Mouse (Mus musculus) midbrain, embryonic 11.5 days (tissue): ENCODE results near the gene Ubald2. TPM values are rescaled to one million over a fixed set of nuclear protein-coding genes. Genes with fewer than 3 reads are reported as not detected.

ENCODE experiments used
- ATAC-seq: fragments of 200-750 bp; cut with Nextera tagmentation; 2 replicates; pipeline ENCODE4 v1.8.0; 2017; ENCODE audit warnings: moderate TSS enrichment, moderate library complexity; ENCODE audit not compliant: low FRiP score
- DNase-seq: peaks from one replicate; pipeline ENCODE4 v3.0.0; 2015; ENCODE audit warnings: low spot score; ENCODE audit errors: missing footprints
- H3K27ac ChIP-seq: fragments of 300-500 bp; sonication (generic); 2 replicates; pipeline ENCODE4 v1.5.1; 2014; ENCODE audit warnings: low read depth, low read length
- H3K27me3 ChIP-seq: fragments of 300-500 bp; sonication (generic); 2 replicates; pipeline ENCODE4 v1.6.1; 2014; ENCODE audit warnings: mild to moderate bottlenecking, low read length, moderate library complexity, mixed read lengths; ENCODE audit not compliant: control insufficient read depth, insufficient read depth
- H3K36me3 ChIP-seq: fragments of 300-500 bp; sonication (generic); 2 replicates; pipeline ENCODE4 v1.6.1; 2014; ENCODE audit warnings: mild to moderate bottlenecking, low read length, moderate library complexity, mixed read lengths; ENCODE audit not compliant: control insufficient read depth, insufficient read depth
- H3K4me1 ChIP-seq: fragments of 300-500 bp; sonication (generic); 2 replicates; pipeline ENCODE4 v1.6.1; 2014; ENCODE audit warnings: low read length; ENCODE audit not compliant: control insufficient read depth, insufficient read depth
- H3K4me2 ChIP-seq: fragments of 300-500 bp; sonication (generic); 2 replicates; pipeline ENCODE4 v1.6.1; 2014; ENCODE audit warnings: mild to moderate bottlenecking, moderate library complexity
- H3K4me3 ChIP-seq: fragments of 300-500 bp; sonication (generic); 2 replicates; pipeline ENCODE4 v1.5.1; 2014; ENCODE audit warnings: low read depth, low read length
- H3K9ac ChIP-seq: fragments of 300-500 bp; sonication (generic); 2 replicates; pipeline ENCODE4 v1.6.1; 2014; ENCODE audit warnings: low read length
- H3K9me3 ChIP-seq: fragments of 300-500 bp; sonication (generic); 2 replicates; pipeline ENCODE4 v1.6.1; 2016; ENCODE audit warnings: low read length; ENCODE audit not compliant: control insufficient read depth
- WGBS: fragments of 180-500 bp; shearing (Covaris S2); extraction: QIAGEN DNeasy Blood & Tissue Kit; methylation state at CpG from one replicate; pipeline ENCODE4 v1.1.7; 2014; 5-methylcytosine and 5-hydroxymethylcytosine counted together
- polyA plus RNA-seq: library from polyadenylated mRNA; unstranded; fragments of >200 nt; fragmentation: Nextera tagmentation; extraction: Ambion mirVana; gene quantifications from 2 replicates; pipeline ENCODE4 v1.2.1, GENCODE M21; 2014

Gene Ubald2
- polyA plus RNA-seq: 72.3 and 83.0 TPM in 2 replicates

DNA sequence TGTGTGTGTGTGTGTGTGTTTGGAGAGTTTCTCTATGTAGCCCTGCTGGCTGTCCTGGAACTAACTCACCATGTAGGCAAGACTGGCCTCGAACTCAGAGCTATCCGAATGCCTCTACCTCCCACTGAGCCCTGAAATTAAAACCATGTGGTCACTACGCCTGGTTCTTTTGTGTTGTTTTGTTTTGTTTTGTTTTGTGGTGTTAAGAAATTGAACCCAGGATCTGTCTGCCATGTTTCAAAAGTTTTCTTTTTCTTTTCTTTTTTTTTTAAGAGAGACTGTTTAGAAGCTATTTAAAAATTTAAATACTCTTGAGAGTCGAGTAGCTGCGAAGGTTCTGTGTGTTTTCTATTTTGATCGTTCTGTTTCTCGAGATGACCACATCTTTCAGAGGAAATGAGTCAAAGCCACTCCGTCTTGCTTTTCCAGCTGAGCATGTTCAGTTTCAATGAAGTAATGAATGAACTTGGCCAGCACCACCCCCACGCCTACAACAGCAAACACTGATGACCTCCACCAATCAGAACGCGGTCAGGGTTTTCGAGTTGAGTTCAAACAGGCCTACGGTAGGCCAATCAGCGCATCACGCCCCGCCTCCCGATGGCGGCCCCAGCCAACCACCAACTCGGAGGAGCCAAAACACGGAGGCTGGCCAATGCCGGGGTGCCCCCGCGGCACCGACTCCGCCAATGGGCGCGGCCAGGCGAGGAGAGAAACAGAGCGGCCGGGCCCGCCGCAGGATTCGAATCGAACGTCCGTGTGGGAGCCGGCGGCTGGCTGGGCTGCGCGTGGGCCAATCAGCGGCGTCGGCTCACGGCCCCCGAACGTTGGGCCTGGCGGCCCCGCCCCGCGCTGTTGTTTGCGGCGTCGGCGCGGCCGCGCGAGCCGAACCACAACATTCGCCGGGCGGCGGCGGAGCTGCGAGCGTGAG is at the start of gene Ubald2:
Gene Ubald2 (plus strand): TSS at position 739 of the 931 bp plus-strand sequence.
- Histone ChIP-seq H3K4me3 (peak within 1 kb of the TSS; percentile 87), H3K4me2 (peak within 1 kb of the TSS; percentile 79), H3K4me1 (peaks cover 17% of the 10 kb centered on the region), H3K9ac (peak within 1 kb of the TSS; percentile 89), H3K9me3 (no peaks in the 10 kb centered on the region), H3K27me3 (no peaks in the 10 kb centered on the region), H3K36me3 (peaks cover 7% of the 10 kb centered on the region; the same call in 1 of the 2 replicates), H3K27ac (peak within 1 kb of the TSS; percentile 85)
- peak; percentile 99 for DNase-seq
- WGBS: 3% methylated on average over 66 of the region's 66 CpGs
- ATAC-seq: peak; percentile 97

DNA sequence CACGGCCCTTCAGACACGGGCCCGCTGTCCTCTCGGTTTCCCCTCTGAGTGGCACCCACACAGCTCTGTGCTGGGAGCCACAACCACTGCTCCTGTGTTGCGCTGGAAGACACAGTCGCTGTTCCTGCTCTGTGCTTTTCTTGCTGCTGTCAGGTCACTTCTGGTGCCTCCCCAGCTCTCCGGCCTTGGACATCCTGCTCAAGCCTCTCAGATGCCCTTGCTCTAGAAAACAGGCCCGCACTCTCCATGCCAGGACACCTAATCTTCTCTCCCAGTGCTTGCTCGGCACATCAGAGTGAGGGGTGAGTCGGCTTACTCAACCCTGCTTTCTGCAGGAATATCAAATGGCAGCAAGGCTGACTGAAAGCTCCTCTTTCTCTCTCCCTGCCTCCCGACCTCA is 49.7 kb upstream of the Ubald2 start:
- H3K36me3 ChIP-seq: no peaks in the 10 kb centered on the region
- H3K27ac ChIP-seq: no peak overlapping the region
- no peak overlapping the region for H3K9ac ChIP-seq
- no peak for ATAC-seq
- H3K4me2 ChIP-seq: no peak overlapping the region
- H3K4me1 ChIP-seq: peaks cover 12% of the 10 kb centered on the region
- no peaks in the 10 kb centered on the region for H3K27me3 ChIP-seq
- 87% methylated on average over 11 of the region's 11 CpGs for whole genome bisulfite sequencing
- no peak for DNase-seq
- no peak overlapping the region for H3K4me3 ChIP-seq
- H3K9me3 ChIP-seq: no peaks in the 10 kb centered on the region

DNA sequence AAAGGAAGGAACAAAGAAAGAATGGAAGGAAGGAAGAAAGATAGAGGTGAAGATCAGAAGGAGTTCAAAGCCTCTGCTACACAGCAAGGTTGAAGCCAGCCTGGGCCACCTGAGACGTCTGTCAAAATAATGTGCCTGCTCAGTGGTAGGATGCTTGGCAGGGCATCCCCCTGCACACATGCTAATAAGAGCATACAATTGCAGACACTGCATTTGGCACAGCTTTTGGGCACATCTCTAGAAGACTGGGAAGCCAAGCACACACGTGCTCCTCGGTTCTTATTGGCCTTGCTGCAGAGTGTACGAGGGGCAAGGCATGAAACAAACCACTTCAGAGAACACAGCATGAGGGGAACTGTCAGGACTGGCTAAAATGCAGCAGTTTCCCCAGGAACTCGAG is 47.9 kb upstream of the Ubald2 start:
- Histone ChIP-seq H3K4me1 (peaks cover 12% of the 10 kb centered on the region), H3K4me2 (no peak overlapping the region), H3K27ac (no peak overlapping the region), H3K36me3 (no peaks in the 10 kb centered on the region), H3K27me3 (no peaks in the 10 kb centered on the region), H3K9me3 (no peaks in the 10 kb centered on the region), H3K9ac (no peak overlapping the region), H3K4me3 (no peak overlapping the region)
- 57% methylated on average over 5 of the region's 5 CpGs for WGBS
- ATAC-seq (no peak), DNase-seq (no peak)

DNA sequence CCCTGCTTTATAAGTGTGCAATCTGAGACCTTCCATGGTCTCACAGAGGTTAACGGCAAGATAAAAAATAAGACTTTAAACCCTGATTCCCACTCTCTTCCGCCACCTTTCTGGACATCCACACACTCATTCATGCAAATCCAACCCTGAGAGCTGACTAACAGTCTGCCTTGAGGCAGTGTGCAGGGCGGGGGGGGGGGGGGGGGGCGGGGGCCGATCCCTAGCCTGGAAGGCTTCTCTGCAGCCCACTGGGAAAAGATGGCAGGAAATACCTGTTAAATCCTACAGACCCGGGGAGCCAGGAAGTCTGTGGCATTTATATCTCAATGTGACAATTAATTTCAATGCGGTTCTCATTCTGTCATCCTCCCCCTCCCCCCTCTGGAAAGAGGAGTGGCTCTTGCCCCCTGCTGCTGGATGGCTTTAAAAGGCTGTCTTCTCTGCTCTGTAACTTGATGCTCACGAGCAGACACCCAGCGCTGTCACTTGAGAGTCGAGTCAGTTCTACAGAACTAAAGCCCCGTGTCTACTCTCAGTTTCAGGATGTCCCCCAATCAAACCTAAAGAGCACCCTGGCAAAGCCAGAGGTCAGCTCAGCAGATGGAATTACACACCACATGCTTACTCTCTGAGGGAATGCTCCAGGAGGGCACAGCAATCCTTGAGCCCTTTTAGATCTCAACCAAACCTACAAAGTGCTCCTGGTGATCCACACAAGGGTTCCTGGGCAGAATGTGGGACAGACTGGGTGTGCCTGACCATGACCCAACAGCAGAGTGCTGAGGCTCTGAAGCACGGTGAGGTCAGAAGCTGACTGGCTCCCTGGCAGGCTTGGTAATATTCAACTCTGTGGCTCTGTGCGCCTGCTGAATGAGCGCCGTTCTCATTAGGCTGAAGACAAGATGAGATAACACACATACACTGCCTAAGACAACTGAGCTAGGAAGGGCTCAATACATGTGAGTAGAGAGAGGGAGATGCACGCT is 46.5 kb upstream of the Ubald2 start:
- Histone ChIP-seq H3K4me1 (peaks cover 12% of the 10 kb centered on the region), H3K36me3 (no peaks in the 10 kb centered on the region), H3K4me3 (no peak overlapping the region), H3K27ac (peak overlapping the region; percentile 22; the same call in 1 of the 2 replicates), H3K4me2 (peak overlapping the region; percentile 27), H3K9ac (no peak overlapping the region; the same call in 1 of the 2 replicates), H3K9me3 (no peaks in the 10 kb centered on the region), H3K27me3 (no peaks in the 10 kb centered on the region)
- WGBS: 25% methylated on average over 13 of the region's 16 CpGs
- DNase-seq (no peak), ATAC-seq (no peak)

DNA sequence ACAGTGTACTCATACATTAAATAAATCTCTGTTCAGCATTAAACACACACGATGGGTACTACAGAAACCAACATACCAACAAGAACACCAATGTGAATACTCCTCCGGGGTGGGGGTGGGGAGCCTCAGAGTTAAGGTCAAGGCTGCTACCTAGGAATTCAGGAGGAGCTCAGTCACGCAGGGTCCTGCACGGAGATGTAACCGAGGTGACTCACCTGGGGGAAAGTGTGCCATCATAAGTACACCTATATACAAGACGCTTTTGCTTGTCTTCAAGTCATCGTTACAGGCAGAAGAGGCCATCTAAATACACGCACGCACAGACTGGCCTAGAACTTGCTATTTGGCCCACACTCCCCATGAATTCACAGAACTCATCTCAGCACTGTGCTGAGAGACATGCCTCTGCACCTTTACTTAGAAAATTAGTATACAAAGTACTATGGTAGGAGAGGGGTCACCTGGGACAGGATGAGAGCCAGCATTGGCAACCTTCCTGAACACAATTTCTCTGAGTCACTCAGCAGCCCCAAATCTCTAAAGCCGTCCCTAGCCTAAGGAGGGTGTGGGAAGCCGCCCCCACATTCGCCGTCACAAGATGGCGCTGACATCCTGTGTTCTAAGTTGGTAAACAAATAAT is 44.9 kb upstream of the Ubald2 start:
- Histone ChIP-seq H3K36me3 (no peaks in the 10 kb centered on the region), H3K4me3 (no peak overlapping the region), H3K9ac (no peak overlapping the region), H3K4me1 (peaks cover 12% of the 10 kb centered on the region), H3K27me3 (no peaks in the 10 kb centered on the region), H3K27ac (no peak overlapping the region), H3K9me3 (no peaks in the 10 kb centered on the region), H3K4me2 (no peak overlapping the region)
- ATAC-seq (no peak), DNase-seq (no peak)
- WGBS: 68% methylated on average over 14 of the region's 14 CpGs

DNA sequence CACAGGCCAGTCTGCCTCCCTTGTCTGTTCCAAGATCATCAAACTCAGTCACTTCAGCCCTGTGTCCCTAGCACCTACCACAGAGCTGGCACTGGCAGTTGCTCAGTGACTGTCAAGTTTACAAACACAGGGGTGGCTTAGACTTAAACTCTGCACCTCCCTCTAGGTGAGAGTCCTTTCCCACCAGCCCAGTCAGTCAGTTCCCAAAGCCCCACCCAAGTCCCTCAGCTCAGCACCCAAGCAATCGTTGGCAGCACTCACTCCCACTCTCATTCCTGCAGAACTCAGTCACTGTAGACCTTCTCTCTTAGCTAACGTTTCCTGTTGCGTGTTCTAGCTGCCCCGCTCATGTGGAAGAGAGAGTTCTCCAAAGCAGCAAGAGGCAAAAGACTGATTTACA is 39.1 kb upstream of the Ubald2 start:
- Histone ChIP-seq H3K4me1 (no peaks in the 10 kb centered on the region), H3K9me3 (no peaks in the 10 kb centered on the region), H3K4me3 (no peak overlapping the region), H3K4me2 (no peak overlapping the region), H3K36me3 (no peaks in the 10 kb centered on the region), H3K9ac (no peak overlapping the region), H3K27me3 (no peaks in the 10 kb centered on the region), H3K27ac (no peak overlapping the region)
- DNase-seq (peak; percentile 31), ATAC-seq (no peak)
- WGBS: 90% methylated on average over 4 of the region's 4 CpGs

DNA sequence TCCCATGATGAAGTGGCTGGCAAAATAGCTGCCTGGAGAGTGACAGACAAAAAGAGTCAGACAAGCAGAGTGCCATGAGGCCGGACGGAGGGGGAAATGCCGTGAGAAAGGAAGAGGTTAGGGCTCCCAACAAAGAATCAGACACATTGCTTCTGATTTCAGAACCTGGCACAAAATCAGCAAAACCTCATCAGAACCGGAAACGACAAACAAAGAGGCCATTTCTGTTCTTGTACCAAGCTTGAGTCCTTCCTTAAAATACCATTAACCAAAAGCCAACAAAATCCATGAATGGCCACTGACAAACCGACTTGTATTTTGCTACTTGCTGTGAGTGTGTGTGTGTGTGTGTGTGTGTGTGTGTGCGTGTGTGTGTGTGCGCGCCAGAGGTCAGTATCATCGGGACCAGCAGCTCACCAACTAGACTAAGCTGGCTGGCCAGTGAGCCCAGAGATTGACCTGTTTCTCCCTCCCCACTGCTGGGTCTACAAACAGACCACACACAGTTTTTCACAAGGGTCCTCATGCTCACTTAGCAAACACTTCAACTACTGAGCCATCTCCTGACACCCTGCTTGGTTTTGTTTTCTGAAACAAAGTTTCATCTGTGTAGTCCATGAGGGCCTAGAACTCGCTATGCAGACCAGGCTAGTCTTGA is 37.5 kb upstream of the Ubald2 start:
- Histone ChIP-seq H3K9me3 (no peaks in the 10 kb centered on the region), H3K9ac (no peak overlapping the region), H3K4me2 (no peak overlapping the region), H3K27ac (no peak overlapping the region), H3K36me3 (no peaks in the 10 kb centered on the region), H3K4me1 (no peaks in the 10 kb centered on the region), H3K4me3 (no peak overlapping the region), H3K27me3 (no peaks in the 10 kb centered on the region)
- ATAC-seq (no peak), DNase-seq (peak; percentile 51)
- 89% methylated on average over 11 of the region's 11 CpGs for WGBS

DNA sequence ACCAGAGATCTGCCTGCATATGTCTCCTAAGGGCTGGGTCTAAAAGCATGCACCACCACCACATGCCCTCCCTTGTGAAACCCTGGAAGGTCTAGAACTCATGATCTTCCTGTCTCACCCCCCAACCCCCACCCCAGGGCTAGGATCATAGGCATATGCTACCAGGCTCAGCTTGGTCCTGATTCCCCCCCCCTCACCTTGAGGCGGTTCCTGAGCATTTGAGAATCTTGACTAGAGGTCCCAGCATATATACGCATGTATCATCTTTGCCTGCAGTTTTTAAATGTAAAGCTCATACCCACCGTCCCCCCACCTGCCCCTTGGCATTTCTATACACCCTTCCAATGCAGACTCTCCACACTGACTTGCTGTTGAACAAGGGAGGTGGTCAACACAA is 37.0 kb upstream of the Ubald2 start:
- Histone ChIP-seq H3K4me2 (no peak overlapping the region), H3K4me1 (no peaks in the 10 kb centered on the region), H3K36me3 (no peaks in the 10 kb centered on the region), H3K4me3 (no peak overlapping the region), H3K9ac (no peak overlapping the region), H3K9me3 (no peaks in the 10 kb centered on the region), H3K27ac (no peak overlapping the region), H3K27me3 (no peaks in the 10 kb centered on the region)
- WGBS: 95% methylated on average over 3 of the region's 3 CpGs
- ATAC-seq: no peak
- peak; percentile 66 for DNase-seq
